Mouse (Mus musculus): Measurements from ENCODE around the gene Casq1. TPM values are rescaled to one million over a fixed set of nuclear protein-coding genes. Genes with fewer than 3 reads are reported as not detected.

Gene Casq1
- polyA plus RNA-seq, 1 experiment from 2014 or later = 2.9 TPM

- 91% methylated on average over 5 of the region's 5 CpGs for WGBS
- no peaks in the 10 kb centered on the region for H3K9me3 ChIP-seq
- no peaks in the 10 kb centered on the region for H3K27me3 ChIP-seq
- H3K9ac ChIP-seq (replicated peaks) = no peak overlapping the region
- H3K27ac ChIP-seq = no peak overlapping the region
- H3K4me3 ChIP-seq (replicated peaks) = no peak overlapping the region
- H3K36me3 ChIP-seq = peaks cover 94% of the 10 kb centered on the region
- ATAC-seq (ENCODE audit: insufficient number of reproducible peaks, insufficient read depth, low FRiP score, low TSS enrichment, low read depth) = no peak
- H3K4me1 ChIP-seq (replicated peaks) = no peaks in the 10 kb centered on the region
- no peak overlapping the region for H3K4me2 ChIP-seq
Measured at GRCm38 (mm10) chr1:172173181-172173580, 46.5 kb downstream of the Casq1 start.

GRCm38 (mm10) chr1:172172381-172172780, 47.3 kb downstream of the Casq1 start:
- Histone ChIP-seq H3K27me3 (no peaks in the 10 kb centered on the region), H3K9ac (replicated peaks) (no peak overlapping the region), H3K4me2 (no peak overlapping the region), H3K36me3 (peaks cover 94% of the 10 kb centered on the region), H3K27ac (no peak overlapping the region), H3K9me3 (no peaks in the 10 kb centered on the region), H3K4me3 (replicated peaks) (no peak overlapping the region), H3K4me1 (replicated peaks) (no peaks in the 10 kb centered on the region)
- 97% methylated on average over 21 of the region's 21 CpGs for WGBS
- ATAC-seq (ENCODE audit: insufficient number of reproducible peaks, insufficient read depth, low FRiP score, low TSS enrichment, low read depth) = no peak

DNA sequence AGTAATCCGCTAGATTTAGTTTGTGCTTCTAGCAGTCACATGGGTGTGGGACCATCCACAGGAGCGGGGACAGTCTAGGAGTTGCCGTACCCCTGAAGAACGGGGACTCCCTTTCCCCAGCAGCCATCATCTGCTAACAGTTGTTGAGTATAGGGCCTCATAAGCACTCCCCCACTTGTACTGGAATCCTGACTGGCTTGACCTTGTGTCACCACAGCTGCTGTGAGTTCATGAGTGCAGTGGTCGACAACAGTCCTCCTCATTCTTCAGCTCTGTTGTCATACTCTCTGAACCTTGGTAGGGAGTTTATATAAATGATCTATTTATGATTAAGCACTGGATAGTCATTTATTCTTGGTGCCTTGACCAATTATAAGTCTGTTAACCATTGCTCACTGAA, 49.9 kb downstream of the Casq1 start:
- no peak for ATAC-seq (ENCODE audit: insufficient number of reproducible peaks, insufficient read depth, low FRiP score, low TSS enrichment, low read depth)
- H3K4me2 ChIP-seq = no peak overlapping the region
- no peaks in the 10 kb centered on the region for H3K27me3 ChIP-seq
- WGBS = 95% methylated on average over 5 of the region's 5 CpGs
- no peak overlapping the region for H3K4me3 ChIP-seq (replicated peaks)
- peaks cover 96% of the 10 kb centered on the region for H3K36me3 ChIP-seq
- H3K4me1 ChIP-seq (replicated peaks) = no peaks in the 10 kb centered on the region
- H3K27ac ChIP-seq = no peak overlapping the region
- no peaks in the 10 kb centered on the region for H3K9me3 ChIP-seq
- H3K9ac ChIP-seq (replicated peaks) = no peak overlapping the region

DNA sequence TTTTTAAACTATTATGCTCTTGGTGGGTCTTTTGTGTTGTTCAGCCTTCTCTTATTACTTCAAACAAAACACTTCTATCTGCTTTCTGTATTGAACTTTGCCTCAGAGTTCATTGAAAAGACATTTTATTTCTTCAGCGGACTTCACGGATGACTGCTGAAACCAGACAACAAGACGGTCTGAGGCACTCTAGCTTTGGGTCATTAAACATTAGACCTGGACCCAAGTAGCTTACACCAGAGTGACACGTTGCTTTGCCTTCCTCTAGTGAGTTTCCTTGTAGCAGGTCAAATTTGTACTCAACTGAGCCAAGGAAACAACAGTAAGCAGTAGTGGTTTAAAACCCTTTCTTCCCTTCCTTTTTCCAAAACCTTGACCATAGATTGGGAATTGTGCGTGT, 51.8 kb downstream of the Casq1 start:
- H3K9ac ChIP-seq (replicated peaks) = no peak overlapping the region
- H3K9me3 ChIP-seq = no peaks in the 10 kb centered on the region
- 93% methylated on average over 5 of the region's 5 CpGs for WGBS
- H3K27ac ChIP-seq = no peak overlapping the region
- no peaks in the 10 kb centered on the region for H3K27me3 ChIP-seq
- no peak for ATAC-seq (ENCODE audit: insufficient number of reproducible peaks, insufficient read depth, low FRiP score, low TSS enrichment, low read depth)
- no peak overlapping the region for H3K4me3 ChIP-seq (replicated peaks)
- no peak overlapping the region for H3K4me2 ChIP-seq
- H3K4me1 ChIP-seq (replicated peaks) = no peaks in the 10 kb centered on the region
- H3K36me3 ChIP-seq = peaks cover 88% of the 10 kb centered on the region

DNA sequence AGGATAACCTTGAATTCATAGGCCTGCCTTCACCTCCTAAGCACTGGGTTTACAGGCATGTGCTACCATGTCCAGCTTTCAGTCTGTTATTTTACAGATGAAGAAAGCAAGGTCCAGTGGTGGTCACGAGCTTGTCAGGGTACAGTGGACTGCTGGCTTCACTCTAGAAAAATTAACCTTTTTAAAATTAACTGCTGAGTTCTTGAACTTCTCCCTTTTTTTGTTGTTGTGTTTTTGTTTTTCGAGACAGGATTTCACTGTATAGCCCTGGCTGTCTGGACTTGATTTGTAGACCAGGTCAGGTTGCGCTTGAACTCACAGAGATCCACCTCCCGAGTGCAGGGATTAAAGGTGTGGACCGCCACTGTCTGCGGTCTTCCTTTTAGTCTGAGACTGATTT, 56.7 kb downstream of the Casq1 start:
- Histone ChIP-seq H3K36me3 (peaks cover 48% of the 10 kb centered on the region), H3K4me3 (replicated peaks) (no peak overlapping the region), H3K27ac (no peak overlapping the region), H3K27me3 (no peaks in the 10 kb centered on the region), H3K4me2 (no peak overlapping the region), H3K9me3 (no peaks in the 10 kb centered on the region), H3K4me1 (replicated peaks) (0 out of 2 replicates have a peak, but pooled peaks cover 2% of the 10 kb centered on the region), H3K9ac (replicated peaks) (no peak overlapping the region)
- WGBS = 79% methylated on average over 6 of the region's 6 CpGs
- ATAC-seq (ENCODE audit: insufficient number of reproducible peaks, insufficient read depth, low FRiP score, low TSS enrichment, low read depth) = no peak

GRCm38 (mm10) chr1:172162009-172162408, 57.7 kb downstream of the Casq1 start:
- ATAC-seq (ENCODE audit: insufficient number of reproducible peaks, insufficient read depth, low FRiP score, low TSS enrichment, low read depth) = no peak
- 0 out of 2 replicates have a peak, but pooled peaks cover 2% of the 10 kb centered on the region for H3K4me1 ChIP-seq (replicated peaks)
- no peaks in the 10 kb centered on the region for H3K27me3 ChIP-seq
- no peaks in the 10 kb centered on the region for H3K9me3 ChIP-seq
- H3K4me3 ChIP-seq (replicated peaks) = no peak overlapping the region
- peaks cover 41% of the 10 kb centered on the region for H3K36me3 ChIP-seq
- 96% methylated on average over 1 of the region's 1 CpGs for WGBS
- no peak overlapping the region for H3K27ac ChIP-seq
- no peak overlapping the region for H3K4me2 ChIP-seq
- H3K9ac ChIP-seq (replicated peaks) = no peak overlapping the region

- Histone ChIP-seq H3K27me3 (no peaks in the 10 kb centered on the region), H3K4me1 (replicated peaks) (0 out of 2 replicates have a peak, but pooled peaks cover 2% of the 10 kb centered on the region), H3K9me3 (no peaks in the 10 kb centered on the region), H3K36me3 (peaks cover 41% of the 10 kb centered on the region), H3K27ac (no peak overlapping the region), H3K4me3 (replicated peaks) (no peak overlapping the region), H3K4me2 (no peak overlapping the region), H3K9ac (replicated peaks) (no peak overlapping the region)
- no peak for ATAC-seq (ENCODE audit: insufficient number of reproducible peaks, insufficient read depth, low FRiP score, low TSS enrichment, low read depth)
Measured at GRCm38 (mm10) chr1:172160508-172160907, 59.2 kb downstream of the Casq1 start.

GRCm38 (mm10) chr1:172159970-172160369, 59.7 kb downstream of the Casq1 start:
- H3K36me3 ChIP-seq = peaks cover 40% of the 10 kb centered on the region
- ATAC-seq (ENCODE audit: insufficient number of reproducible peaks, insufficient read depth, low FRiP score, low TSS enrichment, low read depth) = no peak
- H3K4me1 ChIP-seq (replicated peaks) = 0 out of 2 replicates have a peak, but pooled peaks cover 2% of the 10 kb centered on the region
- no peak overlapping the region for H3K4me2 ChIP-seq
- no peaks in the 10 kb centered on the region for H3K27me3 ChIP-seq
- H3K4me3 ChIP-seq (replicated peaks) = no peak overlapping the region
- no peak overlapping the region for H3K9ac ChIP-seq (replicated peaks)
- H3K27ac ChIP-seq = no peak overlapping the region
- WGBS = 86% methylated on average over 4 of the region's 4 CpGs
- H3K9me3 ChIP-seq = no peaks in the 10 kb centered on the region

Other genes with a start within 250 kb of the Casq1 start
- gene Vangl2, start 191.4 kb downstream of the Casq1 start, polyA plus RNA-seq (2016; fragmentation: Nextera tagmentation; extraction: Ambion mirVana) = 23.2 and 23.7 TPM in 2 replicates
- gene Nhlh1, start 162.3 kb downstream of the Casq1 start, polyA plus RNA-seq (2016; fragmentation: Nextera tagmentation; extraction: Ambion mirVana) = 0.14 TPM in 1 of 2 replicates, not detected in the other
- gene Copa, start 137.3 kb downstream of the Casq1 start, polyA plus RNA-seq (2016; fragmentation: Nextera tagmentation; extraction: Ambion mirVana) = 219 and 228 TPM in 2 replicates
- 86.6 and 96.6 TPM in 2 replicates for gene Ncstn, start 137.1 kb downstream of the Casq1 start, polyA plus RNA-seq (2016; fragmentation: Nextera tagmentation; extraction: Ambion mirVana)
- gene Pex19, start 93.1 kb downstream of the Casq1 start, polyA plus RNA-seq (2016; fragmentation: Nextera tagmentation; extraction: Ambion mirVana) = 173 and 177 TPM in 2 replicates
- gene Dcaf8, start 71.8 kb downstream of the Casq1 start, polyA plus RNA-seq (2016; fragmentation: Nextera tagmentation; extraction: Ambion mirVana) = 179 TPM in 2 replicates
- gene Pea15a, start 13.1 kb downstream of the Casq1 start, polyA plus RNA-seq (2016; fragmentation: Nextera tagmentation; extraction: Ambion mirVana) = 69.5 and 76.5 TPM in 2 replicates
- not detected in 2 replicates for gene Atp1a4, start 38.5 kb upstream of the Casq1 start, polyA plus RNA-seq (2016; fragmentation: Nextera tagmentation; extraction: Ambion mirVana)
- gene Igsf8, start 41.8 kb upstream of the Casq1 start, polyA plus RNA-seq (2016; fragmentation: Nextera tagmentation; extraction: Ambion mirVana) = 44.1 and 45.9 TPM in 2 replicates
- gene Atp1a2, start 78.2 kb upstream of the Casq1 start, polyA plus RNA-seq (2016; fragmentation: Nextera tagmentation; extraction: Ambion mirVana) = 5.1 and 5.4 TPM in 2 replicates
- gene Kcnj9, start 109.5 kb upstream of the Casq1 start, polyA plus RNA-seq (2016; fragmentation: Nextera tagmentation; extraction: Ambion mirVana) = not detected in 2 replicates
- gene Kcnj10, start 121.3 kb upstream of the Casq1 start, polyA plus RNA-seq (2016; fragmentation: Nextera tagmentation; extraction: Ambion mirVana) = 0.04 and 0.05 TPM in 2 replicates
- 9.3 and 9.8 TPM in 2 replicates for gene Pigm, start 156.7 kb upstream of the Casq1 start, polyA plus RNA-seq (2016; fragmentation: Nextera tagmentation; extraction: Ambion mirVana)